Mouse (Mus musculus) retina, postnatal 7 days (tissue): ENCODE measurements around the gene Trpm2.
"Not testable (repeated sequence)": the region's sequence is repeated elsewhere in the genome, so short reads cannot be mapped to it uniquely, and the experiment has no call there.

Experiments used
- DNase-seq: peaks from one replicate; pipeline ENCODE4 v3.0.0-alpha.2; 2012; ENCODE audit warnings: low read depth, low spot score

Trpm2 gene

DNA sequence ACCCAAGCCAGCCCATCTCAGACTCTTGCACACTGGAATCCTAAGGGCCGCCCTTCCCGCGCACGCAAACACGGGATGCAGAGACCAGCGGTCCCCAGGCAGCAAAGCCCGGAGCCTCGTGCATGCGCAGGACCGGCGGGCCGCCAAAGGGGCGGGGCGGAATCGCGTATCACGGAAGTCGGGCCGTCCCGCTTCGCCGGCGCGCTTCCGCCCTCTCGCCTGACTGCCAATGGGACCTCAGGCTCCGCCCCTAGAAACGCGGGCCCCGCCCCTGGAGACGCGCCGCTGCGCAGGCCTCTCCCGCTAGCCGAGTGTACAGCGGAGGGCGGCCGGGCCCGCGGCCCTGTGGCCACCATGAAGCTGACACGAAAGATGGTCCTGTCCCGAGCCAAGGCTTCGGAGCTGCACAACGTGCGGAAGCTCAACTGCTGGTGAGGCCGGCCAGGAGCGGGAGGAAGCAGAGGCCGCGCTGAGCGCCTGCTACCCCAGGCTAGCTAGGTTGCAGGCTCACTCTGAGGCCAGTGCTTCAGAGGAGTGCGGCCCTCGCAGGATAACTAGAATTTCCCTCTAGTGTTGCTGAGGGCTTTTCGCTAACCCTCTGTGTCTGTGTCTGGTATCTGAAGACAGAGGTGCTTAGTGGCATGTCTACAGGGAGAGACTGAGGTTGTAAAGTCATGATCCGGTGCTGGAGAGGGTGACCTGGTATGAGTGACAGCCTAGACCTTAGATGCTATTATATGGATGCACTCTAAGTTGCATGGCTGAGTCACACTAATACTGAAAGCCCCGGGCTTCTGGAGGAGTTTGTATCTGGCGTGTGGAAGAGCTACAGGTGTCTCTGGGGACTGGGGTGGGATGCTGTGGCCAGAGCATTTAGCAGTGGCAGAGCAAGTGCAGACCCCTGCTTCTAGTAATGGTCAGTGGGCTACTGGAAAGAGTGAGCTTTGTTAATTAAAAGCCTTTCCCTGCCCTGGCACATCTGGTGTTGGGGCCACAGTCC is 8.3 kb upstream of the Trpm2 start, which contains the start of gene 1810043G02Rik:
TSS of gene 1810043G02Rik (plus strand) at position 174 of the 1,000 bp plus-strand sequence.
- DNase-seq = peak; percentile 95

DNA sequence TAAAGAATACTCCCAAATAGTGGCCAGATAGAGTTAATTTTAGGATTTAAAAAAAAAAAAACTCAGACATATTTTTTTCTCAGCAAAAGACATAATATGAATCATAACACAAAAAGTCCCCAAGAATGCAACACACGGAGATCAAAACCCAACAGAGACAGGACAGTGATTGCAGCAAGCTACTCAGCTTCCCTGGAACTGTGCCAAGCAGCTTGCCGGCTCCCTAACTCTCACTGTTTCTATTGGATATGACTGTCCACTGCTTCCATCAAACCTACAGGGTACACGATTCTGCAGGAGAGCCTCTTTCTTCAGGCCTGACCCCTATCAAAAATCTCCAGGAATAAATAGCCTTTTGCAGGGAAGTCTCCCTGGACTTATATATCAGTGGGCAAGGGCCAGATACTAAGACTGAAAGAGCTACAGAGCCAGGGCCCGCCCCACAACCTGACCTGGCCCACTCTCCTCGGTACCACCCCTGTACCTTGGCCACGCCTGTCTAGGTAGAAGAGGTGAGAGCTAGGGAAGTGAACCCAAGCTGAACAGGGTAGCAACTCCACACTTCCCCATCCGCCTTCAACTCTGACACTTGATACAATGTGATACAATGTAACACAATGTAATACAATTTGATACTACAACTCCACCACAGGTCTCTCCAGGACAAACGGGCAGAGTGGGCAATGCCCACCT is 6.2 kb upstream of the Trpm2 start:
- no peak for DNase-seq

DNA sequence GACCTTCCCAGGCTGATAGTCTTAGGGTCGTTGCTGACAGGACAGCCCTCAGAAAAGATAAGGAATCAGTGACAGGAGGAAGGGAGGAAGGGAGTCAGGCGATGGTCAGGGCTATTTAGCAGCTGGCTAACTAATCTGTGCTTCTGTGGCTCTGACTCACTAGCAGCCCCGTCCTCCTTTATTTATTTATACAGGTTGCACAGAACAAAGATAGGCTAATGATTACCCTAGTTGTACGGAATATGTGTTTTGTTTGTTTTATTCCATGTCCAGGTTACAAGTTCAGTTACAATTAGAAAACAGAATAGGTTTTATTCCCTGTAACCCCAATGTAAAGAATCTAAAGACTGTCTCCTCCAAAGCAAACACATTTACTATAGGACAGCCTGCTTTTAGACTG is 5.3 kb upstream of the Trpm2 start:
- DNase-seq = no peak

DNA sequence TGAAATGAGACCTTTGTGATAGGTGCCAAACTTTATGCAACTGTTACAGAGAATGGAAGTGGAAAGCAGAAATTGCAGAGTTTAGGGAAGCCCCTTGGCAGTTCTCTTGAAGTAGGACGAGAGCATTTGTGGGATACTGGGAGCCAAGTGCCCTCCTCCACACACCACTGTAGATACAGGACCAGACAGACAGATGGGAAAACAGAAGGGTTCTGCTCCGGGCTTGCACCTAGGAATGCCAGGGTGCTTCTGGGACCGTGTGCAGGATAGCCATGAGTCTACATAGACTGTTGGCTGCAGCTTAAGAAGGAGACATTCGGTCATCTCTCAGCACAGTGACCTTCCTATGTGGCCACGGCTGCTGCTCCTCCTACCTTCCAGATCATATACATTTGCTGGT is 4.4 kb upstream of the Trpm2 start:
- no peak for DNase-seq

DNA sequence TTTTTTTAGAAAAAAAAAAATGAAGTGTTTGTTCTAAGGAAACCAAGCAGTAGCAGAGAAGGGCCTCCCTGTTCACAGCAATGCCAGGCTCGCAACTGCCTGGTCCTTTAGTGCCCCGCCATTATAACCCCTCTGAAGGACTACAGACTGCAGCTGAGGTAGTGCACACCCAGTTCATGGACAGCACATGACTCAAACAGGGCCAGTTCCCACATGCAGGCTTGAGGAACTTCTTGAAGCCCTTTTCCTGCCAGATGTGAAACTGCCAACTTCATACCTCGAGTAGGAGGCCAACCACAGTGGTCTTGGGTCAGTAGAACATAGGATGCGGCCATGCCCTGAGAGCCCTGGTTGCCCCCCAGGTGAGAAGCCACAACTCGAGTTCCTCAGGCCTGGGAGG is 4.0 kb upstream of the Trpm2 start:
- no peak for DNase-seq

DNA sequence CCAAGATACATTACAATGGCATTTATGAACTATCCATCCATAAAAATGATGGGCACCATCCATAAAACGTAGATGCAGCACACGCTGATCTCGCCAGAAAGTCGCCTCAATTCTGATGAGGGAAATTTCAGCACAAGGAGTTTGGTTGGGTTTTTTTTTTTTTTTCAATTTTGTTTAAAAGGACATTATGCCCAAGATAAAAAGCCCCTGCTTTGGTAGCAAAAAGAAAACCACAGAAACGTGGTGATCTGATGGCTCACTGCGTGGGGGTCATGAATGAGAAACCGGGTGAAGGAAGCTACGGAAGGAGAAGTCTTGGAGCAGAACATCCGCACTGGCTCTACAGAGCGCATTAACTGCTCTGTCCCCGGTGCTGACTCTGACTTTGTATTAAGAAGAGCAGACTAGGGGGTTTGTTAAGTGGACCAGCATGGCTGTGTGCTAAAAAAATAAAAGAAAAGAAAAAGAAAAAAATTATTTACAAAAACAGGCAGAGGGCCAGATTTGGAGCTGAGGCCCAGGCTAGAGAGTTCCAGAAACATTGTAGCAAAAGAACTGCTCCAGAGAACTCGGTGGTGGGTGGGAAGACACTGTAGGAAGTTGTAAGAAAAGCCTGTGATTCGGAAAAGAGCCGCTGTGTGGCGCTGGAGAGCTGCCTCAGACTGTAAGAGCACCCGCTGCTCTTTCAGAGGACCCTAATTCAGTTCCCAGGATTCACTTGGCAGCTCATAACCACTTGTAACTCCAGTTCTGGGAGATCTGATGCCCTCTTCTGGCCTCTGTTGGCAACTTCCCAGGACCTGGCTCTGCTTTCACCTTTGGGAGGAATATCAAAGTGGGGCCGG is 1.6 kb upstream of the Trpm2 start:
- no peak for DNase-seq

DNA sequence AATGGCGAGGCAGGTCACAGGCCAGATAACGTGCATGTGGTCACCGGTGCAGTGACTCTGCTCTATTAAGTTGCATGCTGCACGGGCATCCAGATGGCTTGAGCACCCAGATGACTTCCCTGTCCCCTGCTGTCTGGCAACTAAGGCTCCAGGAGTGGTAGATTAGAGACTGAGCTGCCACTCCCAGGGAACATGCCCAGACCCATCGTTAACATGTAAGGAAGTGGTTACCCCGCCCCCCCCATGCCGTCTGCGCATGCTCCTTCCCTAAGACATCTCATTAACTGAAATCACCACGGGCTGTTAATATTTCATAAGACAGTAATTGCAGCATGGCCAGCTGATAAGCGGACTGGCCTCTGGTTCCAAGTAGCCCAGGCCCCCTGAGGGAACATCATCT is 828 bp upstream of the Trpm2 start:
- no peak for DNase-seq

DNA sequence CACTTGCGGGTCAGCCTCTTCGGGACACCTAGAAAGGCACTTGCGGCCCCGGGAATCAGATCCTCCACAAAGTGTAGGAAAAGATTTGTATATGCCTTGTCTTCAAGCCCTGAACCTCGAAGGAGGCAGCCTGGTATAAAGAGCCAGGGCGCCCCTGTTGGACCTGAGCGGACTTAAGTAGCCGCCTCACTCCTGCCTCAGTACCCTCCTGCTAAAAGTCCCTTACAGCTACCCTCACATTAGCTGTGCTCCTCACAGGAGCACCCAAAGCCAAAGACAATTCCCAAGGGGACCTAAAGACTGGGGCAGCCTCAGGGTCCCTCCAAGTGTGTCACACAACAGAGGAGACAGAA is 414 bp downstream of the Trpm2 start:
- DNase-seq = no peak

DNA sequence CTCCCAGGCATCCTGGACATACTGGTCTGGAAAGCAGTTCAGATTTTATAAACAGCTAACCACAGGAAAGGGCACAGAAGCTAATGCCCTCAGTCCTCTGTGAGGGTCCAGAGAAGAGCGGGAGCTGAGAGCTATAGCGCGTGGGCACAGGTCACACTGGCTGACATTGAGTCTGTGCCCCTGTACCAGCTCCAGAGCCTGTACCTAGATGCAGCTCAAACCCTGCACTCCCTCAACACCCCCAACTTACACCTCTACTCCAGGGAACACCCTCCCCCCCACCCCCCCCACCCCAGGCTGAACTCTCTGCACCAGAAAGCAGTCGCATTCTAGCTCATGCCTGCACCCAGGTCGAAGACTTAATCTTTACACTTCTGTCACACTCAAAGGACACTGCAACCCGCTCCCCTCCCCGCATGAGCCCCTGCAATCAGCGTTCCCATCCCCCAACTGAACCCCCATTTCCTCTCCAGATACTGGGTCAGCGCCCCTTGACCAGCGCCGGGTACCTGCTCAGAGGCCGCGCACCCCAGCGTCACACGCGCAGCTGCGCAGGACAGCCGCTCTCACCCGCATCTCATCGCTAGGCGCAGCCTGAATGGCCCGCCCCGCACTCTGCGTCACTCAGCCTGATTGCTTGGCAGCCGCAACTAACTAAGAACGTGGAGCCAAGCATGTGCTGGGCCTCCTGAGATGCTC is 940 bp downstream of the Trpm2 start:
- DNase-seq = no peak

DNA sequence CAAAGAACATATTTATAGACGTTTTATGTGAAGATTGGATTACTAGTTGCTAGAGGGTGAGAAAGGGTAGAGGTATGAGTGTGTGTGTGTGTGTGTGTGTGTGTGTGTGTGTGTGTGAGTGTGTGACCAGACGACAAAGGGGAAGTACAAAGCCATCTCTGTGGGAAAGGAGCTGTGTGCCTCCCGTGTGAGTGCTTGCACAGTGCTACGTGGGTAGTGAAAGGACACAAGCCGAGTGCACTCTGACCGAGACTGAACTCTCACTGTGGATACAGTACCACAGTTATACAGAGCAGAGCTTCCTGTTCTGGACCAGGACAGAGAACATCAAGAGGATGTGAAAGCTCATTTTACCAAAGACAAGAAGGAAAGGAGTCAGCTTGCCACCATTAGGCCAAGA is 6.4 kb downstream of the Trpm2 start:
- no peak for DNase-seq

DNA sequence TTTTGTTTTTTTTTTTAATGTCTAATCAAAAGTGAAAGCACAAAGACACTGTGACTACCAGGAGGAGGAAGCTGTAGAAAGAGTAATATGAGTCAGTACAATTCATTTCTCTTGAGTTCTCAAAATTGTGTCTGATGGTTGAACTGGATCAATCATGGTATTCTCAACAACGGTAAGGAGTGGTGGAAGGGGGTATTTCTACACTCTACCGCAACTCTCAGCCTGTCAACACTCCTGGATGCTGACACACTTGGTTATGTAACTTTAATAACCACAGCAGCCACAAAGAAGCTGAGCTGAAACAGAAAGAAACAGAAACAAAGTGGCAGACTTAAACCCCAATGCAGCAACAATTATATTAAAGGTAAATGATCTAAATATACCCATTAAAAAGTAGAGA is 7.6 kb downstream of the Trpm2 start:
- no peak for DNase-seq

DNA sequence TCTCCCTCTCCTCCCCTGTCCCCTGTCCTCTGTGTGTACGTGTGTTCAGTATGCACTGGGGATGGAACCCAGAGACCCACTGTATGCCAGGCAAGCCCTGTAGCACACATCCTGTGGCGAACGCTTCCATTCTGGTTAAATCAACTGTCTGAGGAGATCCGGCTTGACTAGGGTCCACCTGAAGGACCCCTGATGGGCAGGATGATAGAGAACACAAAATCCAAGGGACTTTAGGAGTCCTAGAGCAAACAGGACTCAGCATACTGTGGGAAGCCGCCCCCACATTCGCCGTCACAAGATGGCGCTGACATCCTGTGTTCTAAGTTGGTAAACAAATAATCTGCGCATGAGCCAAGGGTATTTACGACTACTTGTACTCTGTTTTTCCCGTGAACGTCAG is 19.9 kb downstream of the Trpm2 start:
- DNase-seq = not testable (repeated sequence)

DNA sequence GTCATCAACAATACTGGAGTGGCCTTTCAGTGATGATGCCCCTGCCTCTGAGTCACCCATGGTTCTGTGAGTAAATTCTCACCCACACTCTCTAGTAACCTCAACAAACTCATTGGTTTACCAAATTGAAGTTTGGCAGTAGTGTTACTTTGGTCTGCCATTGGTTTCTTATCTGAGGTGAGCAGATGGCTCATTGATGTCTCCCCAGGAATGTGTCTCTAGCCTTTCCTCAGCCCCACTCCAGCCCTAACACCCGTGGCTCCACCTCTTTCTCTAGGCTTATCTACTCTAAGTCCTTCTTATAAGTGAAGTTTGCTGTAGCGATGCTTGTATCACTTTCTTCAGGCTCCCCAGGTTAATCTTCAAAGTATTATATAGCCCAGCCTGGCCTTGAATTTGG is 30.7 kb downstream of the Trpm2 start:
- no peak for DNase-seq

DNA sequence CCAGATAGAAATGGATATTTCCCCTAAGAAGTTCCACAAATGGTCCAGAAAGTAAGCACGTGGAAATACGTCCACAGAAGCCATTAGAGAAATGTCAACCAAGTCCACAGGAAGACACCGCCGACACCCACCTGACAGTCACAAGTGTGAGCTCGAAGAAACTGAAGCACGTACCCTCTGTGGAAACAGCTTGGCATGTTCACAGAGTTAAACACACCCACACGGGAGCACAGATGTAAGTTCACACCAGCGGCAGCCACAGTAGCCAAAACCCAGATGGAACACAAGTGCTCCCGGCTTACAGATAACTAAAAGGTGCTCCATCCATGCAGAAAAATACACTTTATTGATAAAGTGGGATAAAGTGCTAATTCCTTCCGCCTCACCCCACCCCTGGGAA is 43.0 kb downstream of the Trpm2 start:
- no peak for DNase-seq

DNA sequence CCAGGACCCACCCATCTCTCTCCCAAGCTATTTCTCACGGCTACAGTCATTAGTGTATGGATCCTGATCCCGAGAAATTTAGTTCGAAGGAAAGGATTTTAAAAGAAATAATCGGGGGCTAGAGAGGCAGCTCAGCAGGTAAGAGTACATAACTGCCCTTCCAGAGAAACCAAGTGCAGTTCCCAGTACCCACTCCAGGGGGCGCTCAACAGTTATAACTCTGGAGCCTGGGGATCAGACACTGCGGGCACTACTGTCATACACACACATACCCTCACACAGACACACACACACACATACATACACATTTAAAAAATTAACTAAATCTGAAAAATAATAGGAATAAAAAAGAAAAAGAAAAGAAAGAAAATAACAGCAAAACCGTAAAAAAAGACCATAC is 44.2 kb downstream of the Trpm2 start:
- DNase-seq = peak; percentile 38

DNA sequence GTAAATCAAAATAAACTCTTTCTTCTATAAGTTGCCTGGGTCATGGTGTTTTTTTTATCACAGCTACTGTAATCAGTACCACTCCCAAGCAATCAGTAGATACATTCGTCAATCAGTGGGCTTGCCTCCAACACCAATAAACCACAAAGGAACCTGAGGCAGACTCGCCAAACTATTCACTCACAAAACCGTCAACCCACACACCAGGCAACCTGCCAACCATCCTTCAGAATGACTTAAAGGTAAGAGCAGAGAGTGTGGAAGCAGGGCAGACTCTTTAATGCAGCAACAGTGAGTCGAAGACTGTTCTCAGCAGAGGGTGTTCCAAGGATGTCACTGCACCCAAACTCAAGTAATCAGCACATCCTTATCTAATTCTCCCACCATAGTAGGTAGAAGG is 47.7 kb downstream of the Trpm2 start:
- no peak for DNase-seq

DNA sequence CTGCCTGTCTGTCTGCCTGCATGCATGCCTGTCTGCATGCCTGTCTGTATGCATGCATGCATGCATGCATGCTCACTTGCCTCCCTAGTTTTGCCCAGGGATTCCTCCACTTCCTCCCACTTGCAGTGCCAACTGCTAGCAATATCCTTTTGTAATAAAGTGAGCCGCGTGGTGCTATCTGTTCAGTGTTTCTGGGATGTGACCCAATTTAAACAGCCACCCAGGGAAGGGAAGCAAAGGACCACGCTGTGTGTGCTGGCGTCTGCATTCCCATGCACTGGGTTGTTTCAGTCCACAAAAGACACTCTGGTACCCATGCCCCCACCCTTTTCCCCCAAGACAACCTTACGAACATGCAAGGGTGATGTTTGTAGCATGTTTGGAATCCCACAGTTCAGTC is 49.4 kb downstream of the Trpm2 start:
- no peak for DNase-seq

DNA sequence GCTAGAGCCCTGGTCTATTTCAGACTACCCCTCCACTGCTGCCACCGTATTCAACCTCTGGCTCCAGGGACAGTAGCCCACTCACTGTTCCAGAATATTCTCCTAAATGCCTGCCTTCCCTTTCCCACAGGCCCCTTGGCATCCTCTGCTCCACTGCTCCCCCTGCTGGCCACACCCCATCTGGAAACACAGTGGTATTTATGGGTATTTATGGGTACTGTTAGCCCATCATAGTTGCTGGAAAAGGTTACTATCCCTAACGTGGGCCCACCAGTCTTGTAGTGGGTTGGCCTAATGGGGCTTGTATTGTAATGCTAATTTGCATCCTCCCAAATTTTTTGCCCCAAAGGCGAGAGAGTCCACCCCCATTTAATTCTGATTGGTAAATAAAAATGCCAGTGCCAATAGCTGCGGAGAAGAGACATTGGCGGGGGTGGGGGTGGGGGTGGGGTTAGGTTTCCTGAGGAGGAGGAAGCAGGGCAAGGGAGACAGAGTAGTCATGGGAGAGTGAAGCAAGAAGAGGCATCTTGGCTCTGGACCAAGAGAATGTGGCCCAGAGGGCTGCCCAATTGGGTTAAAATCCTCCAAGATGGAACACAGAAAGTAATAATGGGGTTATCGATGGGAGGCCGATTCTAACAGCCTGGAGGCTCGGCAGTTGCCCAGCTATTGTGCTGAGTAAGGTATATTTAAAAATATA is 53.6 kb downstream of the Trpm2 start:
- DNase-seq = peak; percentile 25

DNA sequence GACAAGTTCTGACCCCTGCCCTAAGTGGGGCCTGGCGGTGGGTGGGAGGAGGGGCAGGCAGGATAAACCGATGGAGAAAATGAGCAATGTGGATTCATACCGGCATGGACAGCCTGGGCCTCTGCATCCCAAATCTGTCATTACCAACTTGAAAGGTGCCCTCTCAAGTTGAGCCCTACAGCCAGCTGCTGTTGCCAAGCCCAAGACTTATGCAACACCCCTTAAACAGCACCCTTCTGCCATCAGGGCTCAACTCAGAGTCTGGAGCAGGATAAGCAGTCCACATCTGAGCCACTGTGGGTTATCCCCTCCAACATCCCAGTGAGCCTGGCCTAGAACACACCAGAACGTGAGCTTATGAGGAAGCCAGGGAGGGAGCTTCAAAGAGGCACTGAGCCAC is 57.1 kb downstream of the Trpm2 start:
- no peak for DNase-seq

DNA sequence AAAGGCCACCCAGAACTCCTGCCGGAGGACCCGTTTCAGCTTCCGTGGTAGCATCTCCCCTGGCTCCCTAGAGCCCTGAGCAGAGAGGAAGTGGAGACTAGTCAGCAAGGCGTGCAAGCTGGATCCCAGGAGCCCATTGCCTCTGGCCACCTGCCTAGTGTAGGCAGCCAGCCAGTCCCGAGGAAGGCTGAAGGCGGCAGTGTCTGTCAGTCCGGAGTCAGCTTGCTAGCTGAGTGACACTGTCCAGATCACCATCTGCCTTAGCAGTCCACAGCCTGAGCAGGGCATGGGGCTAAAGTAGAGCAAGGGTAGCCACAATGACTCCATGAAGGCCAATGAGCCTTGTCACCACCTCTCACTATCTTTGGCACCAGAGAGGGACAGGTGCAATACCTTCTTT is 57.8 kb downstream of the Trpm2 start:
- no peak for DNase-seq
